Mouse (Mus musculus): Measurements from ENCODE around the gene Jazf1.

Jazf1 gene

GRCm38 (mm10) chr6:52972138-52972537 lies 96.3 kb downstream of the Jazf1 start:
- TF ChIP-seq GATA4 (IDR thresholded peaks at IDR 0.05; ENCODE audit: insufficient replicate concordance, low read length) = no peak

DNA sequence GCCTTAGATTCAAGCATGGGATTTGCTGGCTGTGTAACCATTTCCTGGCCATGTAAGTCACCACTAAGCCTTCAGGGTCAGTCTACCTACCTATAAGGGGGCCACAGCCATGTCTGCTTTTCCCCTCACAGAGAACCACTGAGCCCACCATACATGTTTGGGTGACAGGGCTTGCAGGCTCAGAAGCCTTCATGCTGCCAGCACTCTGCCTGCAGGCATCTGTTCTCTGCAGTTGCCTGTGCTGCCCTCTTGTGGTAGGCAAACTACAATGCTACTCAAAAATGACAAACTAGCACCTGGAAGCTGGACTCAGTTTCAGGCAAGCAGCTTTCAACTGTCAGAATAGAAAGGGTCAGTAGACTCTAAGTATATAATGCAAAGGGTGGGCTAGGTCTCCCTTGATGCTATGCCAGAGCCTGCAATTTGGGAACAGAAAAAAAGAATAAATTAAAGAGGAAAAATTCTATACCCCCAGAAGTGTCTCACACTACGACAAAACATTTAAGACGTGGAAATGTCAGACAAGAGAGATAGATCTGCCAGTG lies 98.6 kb downstream of the Jazf1 start:
- TF ChIP-seq GATA4 (IDR thresholded peaks at IDR 0.05; ENCODE audit: insufficient replicate concordance, low read length) = no peak

- TF ChIP-seq GATA4 (IDR thresholded peaks at IDR 0.05; ENCODE audit: insufficient replicate concordance, low read length) = no peak; the same call in 1 of the 2 replicates
These were observed 100.0 kb downstream of the Jazf1 start for GRCm38 (mm10) chr6:52968346-52968891.

GRCm38 (mm10) chr6:52967557-52968270 lies 100.7 kb downstream of the Jazf1 start:
- no peak for TF ChIP-seq GATA4 (IDR thresholded peaks at IDR 0.05; ENCODE audit: insufficient replicate concordance, low read length)

DNA sequence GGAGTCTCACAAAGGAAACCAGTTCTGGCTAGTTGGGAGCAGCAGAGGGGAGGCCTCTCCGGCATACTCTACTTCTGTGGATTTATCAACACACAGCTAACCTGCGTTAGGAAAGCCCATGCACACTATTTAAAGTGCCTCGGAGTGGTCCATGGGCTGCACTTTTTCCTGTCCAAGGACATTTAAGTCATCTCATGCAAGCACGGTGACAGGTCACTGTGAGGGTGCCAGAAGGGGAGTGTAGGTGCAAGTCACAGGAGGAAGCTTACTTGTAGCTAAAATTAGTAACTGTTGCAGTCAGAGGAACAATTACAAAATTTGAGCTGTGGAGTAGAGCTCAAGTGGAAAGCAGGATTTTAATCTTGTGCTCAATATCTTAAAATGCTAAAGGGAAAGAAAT lies 102.4 kb downstream of the Jazf1 start:
- TF ChIP-seq GATA4 (IDR thresholded peaks at IDR 0.05; ENCODE audit: insufficient replicate concordance, low read length) = no peak

DNA sequence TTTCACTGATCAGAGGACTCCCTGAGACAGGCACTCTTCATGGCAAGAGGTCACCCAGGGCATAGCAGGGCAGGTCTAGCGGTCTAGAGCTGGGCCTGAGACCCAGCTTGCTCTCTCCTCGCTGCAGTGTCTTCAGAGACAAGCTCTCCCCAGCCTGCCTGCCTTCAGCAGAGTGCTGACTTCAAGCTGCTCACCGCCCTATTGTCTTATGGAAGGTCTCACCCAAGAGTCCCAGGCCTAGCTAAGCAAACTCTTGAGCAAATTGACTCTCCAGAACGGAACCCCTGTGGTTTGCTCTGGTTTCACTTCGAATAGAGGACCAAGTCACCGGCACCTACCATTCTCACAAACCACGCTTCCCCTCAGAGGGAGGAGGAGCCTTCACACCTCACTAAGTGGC lies 103.1 kb downstream of the Jazf1 start:
- no peak for TF ChIP-seq GATA4 (IDR thresholded peaks at IDR 0.05; ENCODE audit: insufficient replicate concordance, low read length)

GRCm38 (mm10) chr6:52963840-52964690 lies 104.4 kb downstream of the Jazf1 start:
- TF ChIP-seq GATA4 (IDR thresholded peaks at IDR 0.05; ENCODE audit: insufficient replicate concordance, low read length) = no peak

DNA sequence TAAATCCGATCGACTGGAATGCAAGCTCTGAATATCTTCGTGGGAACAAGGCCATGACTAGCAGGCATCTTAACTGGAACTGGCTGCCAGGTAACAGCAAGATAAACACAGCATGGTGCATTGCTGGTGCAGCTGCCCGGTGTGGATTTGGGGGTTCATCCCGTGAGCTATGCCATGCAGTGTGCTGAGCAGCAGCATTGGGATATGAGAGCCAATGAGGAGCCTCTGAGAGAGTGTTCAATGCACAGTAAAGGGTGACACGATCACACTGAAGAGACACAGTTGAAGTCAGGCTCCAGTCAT lies 105.0 kb downstream of the Jazf1 start:
- TF ChIP-seq GATA4 (IDR thresholded peaks at IDR 0.05; ENCODE audit: insufficient replicate concordance, low read length) = no peak

GRCm38 (mm10) chr6:52962600-52963429 lies 105.6 kb downstream of the Jazf1 start:
- TF ChIP-seq GATA4 (IDR thresholded peaks at IDR 0.05; ENCODE audit: insufficient replicate concordance, low read length) = no peak

GRCm38 (mm10) chr6:52961660-52962490 lies 106.6 kb downstream of the Jazf1 start:
- no peak for TF ChIP-seq GATA4 (IDR thresholded peaks at IDR 0.05; ENCODE audit: insufficient replicate concordance, low read length)

- no peak for TF ChIP-seq GATA4 (IDR thresholded peaks at IDR 0.05; ENCODE audit: insufficient replicate concordance, low read length)
These were observed 110.7 kb downstream of the Jazf1 start for GRCm38 (mm10) chr6:52957730-52958129.

- no peak for TF ChIP-seq GATA4 (IDR thresholded peaks at IDR 0.05; ENCODE audit: insufficient replicate concordance, low read length)
These were observed 112.3 kb downstream of the Jazf1 start for GRCm38 (mm10) chr6:52956131-52956530.

DNA sequence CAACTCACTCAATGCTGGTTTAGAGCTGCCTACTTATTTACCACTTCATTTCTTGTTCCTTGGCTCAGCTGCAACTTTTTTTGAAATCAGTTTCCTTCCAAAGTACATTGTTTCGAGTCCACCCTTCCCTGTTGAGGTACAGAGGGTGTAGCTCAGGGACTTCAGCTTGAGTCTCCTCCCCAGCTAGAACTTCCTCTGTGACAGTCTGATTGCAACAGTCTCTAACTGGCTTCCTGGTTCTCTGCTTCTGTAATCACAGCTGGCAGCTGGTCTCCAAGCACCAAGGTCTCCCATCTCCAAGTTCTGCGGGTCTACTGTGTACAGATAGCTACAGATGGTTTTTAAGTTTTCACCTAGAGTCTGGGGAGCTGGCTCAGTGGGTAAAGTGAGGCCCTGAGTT lies 113.1 kb downstream of the Jazf1 start:
- TF ChIP-seq GATA4 (IDR thresholded peaks at IDR 0.05; ENCODE audit: insufficient replicate concordance, low read length) = no peak

DNA sequence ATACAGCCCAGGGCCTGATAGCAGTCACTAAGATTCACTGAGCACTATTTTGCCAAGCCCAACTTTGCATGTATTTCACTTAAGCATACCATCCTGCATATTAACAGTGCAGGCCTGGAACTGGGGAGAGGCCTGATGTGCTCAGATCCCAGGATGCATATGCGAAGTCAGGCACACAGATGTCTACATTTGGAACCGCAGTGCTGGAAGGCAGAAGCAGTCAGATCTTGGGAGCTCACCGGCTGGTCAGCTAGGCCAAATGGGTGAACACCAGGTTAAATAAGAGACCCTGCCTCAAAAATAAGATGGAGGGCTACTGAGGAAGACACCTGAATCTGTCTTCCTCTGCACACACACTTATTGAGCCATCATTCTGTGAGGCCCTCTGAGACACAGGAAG lies 113.6 kb downstream of the Jazf1 start:
- TF ChIP-seq GATA4 (IDR thresholded peaks at IDR 0.05; ENCODE audit: insufficient replicate concordance, low read length) = no peak
